Mouse (Mus musculus) adrenal gland, postnatal 36 days (tissue): ENCODE results near the gene Arl10. TPM values are rescaled to one million over a fixed set of nuclear protein-coding genes. Genes with fewer than 3 reads are reported as not detected.
A peak's percentile ranks its signal among the peaks of the same experiment; 100 is the strongest.
"Not testable (repeated sequence)": the region's sequence is repeated elsewhere in the genome, so short reads cannot be mapped to it uniquely, and the experiment has no call there.

Experiments
- DNase-seq, 2 experiments: peaks; one replicate each; pipeline ENCODE4 v3.0.0; 2021; ENCODE audit warnings: mixed read lengths in 1 of 2
- total RNA-seq, 2 experiments: library from RNA; stranded (reverse); gene quantifications; 2 replicates each; pipeline ENCODE4 v1.2.3; 2021

The Arl10 gene
- total RNA-seq, 2 experiments from 2014 or later: 55.4 to 58.9 TPM

DNA sequence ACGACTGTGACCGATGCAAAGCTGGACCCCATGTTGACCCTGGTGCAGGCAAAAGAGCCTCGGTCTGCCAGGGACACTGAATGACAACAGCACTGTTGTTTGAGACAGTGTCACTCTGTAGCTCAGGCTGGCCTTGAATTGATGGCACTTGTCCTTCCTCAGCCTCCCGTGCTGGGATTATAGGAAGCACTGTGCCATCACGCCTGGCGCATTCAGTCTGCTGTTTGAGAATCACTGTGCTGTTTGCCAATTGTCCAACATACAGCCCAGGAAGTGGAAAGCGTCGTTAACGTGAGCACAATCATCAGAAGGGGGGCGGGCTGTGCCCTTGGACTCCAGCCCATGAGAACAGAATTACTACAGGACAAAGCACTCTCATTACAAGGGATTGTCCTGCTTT lies 7.3 kb downstream of the Arl10 start:
- DNase-seq: peak; percentile 65 to 67

DNA sequence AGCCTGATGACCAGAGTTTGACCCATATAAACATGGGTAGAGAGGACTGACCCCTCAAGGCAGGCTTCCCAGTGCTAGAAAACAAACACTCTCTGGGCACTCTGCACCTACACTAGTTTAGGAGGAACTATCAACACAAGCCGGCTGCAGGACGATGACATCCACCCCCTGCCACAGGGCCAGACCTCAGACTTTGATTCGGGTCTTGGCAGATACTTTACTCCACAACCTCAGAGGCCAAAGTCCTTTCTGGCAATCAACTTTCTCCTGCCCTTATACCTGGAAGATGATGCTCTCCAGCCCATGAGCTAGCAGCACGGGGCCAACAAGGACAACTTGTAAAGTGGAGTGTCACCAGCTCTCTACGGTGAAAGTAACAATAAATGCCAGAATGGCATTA lies 8.0 kb downstream of the Arl10 start:
- no peak for DNase-seq

DNA sequence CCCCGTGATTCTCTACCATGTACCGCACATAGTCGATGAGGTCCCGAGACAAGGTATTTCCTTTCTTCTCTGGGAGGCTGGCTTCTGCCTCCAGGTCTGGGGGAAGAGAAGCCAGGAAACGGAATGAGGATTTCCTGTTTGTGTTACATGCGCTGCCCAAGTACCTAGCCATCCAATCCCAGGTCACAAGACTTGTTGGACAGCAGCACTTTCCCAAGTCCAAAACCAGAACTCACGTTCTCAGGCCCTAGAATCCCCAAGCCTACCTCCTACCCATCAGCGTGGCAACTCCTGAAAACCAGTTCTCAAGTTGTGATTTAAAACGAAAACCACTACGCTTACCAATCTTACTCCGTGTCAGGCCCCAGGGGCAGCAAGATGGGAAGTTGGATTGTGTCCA lies 11.0 kb downstream of the Arl10 start:
- no peak for DNase-seq

DNA sequence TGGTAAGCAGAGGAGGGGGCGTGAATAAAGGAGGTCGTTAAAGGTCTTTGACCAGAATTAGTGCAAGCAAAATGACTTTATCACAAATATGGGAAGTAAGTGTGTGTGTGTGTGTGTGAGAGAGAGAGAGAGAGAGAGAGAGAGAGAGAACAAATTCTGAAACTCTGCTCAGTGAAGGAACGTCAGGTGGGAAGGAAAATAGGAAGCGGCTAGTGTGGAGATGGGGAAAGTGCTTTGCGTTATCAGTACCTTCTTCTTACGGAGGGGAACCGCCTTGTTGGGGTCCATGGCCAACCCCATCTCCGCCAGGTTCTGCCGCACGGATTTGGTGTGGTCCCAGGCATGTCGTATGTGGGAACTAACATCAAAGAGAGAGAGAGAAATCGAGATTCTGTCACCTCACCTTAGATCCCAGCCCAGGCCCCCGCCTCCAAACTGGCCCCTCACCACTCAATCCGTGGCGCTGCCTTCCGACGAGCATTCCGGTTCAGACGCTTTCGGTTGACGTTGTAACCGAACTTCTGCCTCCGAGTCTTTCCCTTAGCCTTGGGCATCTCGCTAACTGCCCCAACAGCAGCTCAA lies 14.7 kb downstream of the Arl10 start:
- no peak for DNase-seq

DNA sequence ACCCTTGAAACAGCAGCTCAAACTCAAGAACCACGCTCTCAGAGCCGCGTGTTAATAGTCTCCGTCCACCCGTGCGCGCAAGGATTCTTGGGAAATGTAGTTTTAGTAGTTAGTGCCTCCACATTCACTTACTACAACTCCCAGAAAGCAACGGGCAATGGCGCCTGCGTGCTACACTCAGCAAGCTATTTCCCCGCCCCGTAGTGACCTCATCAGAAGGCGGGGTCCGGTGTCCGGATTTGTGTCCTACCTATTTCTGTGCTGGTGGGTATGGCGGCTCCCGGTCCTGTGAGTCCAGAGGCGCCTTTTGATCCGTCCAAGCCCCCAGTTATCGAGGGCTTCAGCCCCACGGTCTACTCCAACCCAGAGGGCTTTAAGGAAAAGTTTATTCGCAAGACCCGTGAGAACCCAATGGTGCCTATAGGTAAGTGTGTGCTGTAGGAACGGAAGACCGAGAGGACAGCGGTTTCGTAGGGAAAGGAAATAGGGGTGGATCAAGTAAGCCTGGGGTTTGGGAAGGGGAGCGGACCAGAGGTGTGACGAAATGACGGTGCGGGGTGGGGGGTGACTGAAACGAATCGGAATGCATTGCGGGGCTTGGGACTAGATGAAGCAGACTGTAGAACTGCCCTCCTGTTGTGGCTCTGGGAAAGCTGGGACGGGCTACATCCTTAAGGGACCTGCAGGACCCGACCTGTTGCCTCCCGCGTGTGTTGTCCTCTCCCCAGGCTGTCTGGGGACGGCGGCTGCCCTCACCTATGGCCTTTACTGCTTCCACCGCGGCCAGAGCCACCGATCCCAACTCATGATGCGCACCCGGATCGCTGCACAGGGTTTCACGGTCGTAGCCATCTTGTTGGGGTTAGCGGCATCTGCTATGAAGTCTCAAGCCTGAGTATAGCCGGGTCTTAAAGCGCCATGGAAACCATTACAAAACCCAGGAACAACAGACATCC lies 15.5 kb downstream of the Arl10 start, which contains the start of the genes Nop16 and Higd2a:
Gene Nop16 (minus strand): TSS at position 95 of the 956 bp plus-strand sequence.
Gene Higd2a (plus strand): TSS at position 212 of the 956 bp plus-strand sequence.
- DNase-seq: peak; percentile 97

DNA sequence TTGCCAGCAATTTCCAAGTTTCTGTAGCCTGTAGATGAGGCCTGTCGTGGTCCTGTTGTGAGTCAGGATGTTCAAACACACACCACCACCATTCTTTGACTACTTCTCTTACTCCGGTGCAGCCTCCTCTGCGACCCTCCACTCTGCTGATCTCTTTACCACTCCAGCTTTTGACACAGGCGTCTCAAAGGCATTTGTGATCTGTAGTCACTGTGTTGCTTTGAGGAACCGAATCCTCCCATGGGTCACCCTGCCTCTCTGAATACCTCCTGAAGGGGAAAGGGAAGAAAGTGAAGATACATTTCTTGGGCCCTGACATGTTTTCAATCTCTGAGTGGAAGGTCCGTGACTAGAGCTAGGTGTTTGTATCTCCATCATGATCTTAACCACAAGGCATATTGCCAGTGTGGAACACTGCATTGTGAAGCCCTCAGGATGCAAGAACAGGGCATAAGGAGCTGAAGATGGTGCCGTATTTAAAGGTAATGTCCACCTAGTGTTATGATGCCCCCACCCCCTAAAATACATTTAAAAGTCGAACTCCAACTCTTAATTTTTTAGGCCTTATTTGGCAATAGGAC lies 17.1 kb downstream of the Arl10 start:
- no peak for DNase-seq

DNA sequence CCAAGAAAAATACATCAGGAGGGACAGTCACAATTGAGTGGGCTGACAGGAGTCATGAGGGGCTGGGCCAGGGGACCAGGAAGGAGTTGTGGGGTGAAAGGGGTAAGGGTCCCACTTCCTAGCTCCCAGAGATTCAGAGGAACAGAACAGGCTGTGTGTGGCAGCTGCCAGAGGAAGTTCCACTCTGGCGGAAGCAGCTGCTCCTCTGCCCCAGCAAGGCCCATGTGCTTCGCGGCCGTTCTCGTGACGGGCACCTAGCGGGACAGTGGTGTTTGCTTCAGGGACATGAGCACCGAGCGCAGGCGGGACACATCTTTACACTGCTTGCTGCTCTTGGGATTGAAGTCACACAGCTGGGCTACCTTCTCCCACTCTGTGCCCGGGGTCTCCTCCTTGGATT lies 18.8 kb downstream of the Arl10 start:
- DNase-seq: no peak

DNA sequence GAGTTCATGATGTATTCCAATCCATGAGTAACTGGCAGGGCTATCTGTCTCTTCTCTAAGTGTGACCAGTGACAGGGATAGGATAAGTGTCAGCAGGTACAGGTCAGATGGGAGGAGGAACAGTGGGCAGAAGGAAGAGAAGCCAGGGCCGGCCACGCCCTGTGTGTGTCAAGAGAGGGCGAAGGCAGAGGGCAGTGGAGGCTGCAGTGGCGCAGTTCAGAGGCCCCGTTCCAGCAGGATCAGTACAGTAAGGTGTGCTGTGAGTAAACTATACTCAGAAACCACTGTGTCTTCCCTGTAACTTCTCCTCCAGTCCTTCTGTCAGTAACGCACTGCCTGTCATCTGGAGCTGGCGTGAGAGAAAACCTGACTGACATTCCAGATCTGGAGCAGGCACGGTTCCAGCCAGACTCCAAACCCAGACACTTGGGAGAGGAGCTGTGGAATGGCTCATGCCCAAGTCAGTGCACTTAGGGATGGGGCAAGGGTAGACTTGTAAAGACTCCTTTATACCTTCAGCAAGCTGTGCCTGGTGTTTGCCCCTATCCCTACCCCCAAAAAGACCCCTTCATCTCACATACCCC lies 21.4 kb downstream of the Arl10 start:
- no peak for DNase-seq

DNA sequence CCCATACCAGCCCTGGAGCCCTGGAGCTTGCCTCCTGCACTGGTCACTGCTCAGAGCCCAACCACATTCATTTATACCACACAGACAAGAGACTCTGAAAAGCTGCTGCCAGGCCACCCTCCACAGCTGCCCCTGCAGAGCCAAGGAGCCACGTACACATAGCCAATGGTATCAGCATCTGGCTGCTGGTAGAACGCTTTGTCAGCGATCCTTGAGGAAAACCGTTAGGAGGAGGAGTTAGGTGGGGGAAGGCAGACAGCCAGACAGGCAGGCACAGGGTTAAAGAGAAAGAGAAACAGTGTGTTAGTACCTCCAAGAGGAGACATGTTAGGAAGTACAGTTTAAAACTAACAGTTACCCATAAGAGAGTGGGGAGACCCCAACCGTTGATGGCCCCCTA lies 22.1 kb downstream of the Arl10 start:
- DNase-seq: no peak

DNA sequence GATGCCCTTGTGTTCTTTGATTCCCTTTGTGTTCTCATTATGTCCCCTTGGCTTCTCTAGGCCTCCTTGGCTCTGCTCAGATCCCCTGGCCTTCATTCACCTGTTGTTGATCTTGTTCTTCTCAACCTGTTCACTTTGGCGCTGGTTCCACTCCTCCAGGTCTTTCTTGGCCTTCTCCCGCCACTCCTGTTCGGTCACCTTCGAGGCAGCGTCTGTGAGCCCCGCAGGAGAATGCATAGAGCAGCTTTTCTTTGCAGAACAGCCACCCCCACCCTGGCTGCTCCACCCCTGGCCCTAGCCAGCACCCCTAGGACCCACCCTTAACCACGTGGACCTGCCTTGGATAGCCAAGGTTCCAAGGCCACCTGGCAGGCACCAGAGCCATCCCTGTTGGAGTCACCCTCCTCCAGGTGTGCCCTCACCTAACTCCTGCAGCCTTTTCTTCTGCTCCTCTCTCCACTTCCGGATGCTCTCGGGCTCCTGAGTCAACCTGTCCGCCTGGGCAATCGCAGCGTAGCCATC lies 23.9 kb downstream of the Arl10 start:
- DNase-seq: no peak

DNA sequence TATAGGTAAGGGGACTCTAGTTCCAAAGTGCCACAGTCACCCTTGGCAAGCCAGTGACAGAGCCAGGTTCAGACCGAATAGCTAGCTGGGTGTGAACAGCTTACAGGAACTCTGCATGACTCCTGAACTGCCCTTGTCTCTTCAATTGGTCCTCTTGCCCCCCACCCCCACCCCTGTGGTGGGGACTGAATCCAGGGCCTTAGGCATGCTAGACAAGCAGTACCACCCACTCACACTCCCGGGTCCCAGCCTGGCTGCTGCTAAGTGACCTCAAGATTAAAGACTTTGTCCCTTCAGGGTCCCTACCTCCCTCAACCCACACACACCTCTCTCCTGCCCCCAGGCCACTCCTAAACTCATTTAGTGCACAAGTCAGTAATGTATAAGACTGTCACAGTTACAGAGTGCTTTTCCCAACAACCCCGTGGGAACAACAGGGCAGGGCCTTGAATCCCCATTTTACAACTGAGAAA lies 27.9 kb downstream of the Arl10 start:
- no peak for DNase-seq

DNA sequence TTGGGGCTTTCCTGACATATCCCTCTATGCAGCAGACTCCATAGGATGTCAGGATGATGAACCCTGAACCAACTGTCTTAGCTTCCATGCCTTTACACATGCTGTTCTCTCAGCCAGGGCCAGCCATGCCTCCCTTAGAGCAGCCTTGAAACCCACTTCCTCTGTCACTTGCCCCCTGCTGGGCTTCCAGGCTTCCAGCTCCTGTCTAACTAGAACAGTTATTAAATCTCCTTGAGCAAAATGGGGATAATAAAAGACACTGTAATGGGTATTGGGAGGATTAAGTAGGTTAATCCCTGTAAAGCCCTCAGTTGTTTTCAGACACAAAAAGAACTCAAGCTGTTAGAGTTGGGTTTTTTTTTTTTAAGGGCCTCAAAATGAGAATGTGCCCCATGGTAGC lies 28.7 kb downstream of the Arl10 start:
- no peak for DNase-seq

DNA sequence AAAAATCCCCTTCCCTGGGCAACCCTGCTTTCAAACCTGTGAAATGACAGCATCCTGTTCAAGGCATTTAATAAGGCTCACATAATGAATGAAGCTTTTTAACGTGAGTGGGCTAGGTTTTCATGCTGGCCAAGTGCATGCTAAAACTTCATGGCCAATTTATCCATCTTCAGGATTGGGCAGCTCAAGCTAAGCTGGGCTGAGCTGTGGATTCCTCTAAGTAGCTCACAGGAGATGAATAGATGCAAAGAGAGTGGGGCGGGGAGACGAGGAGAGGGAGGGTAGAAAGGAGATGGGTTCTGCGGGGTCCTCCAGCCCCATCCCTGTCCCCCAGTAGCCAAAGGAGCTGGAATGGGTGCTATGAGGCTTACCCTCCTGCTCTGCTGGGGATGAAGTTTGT lies 29.4 kb downstream of the Arl10 start:
- no peak for DNase-seq

DNA sequence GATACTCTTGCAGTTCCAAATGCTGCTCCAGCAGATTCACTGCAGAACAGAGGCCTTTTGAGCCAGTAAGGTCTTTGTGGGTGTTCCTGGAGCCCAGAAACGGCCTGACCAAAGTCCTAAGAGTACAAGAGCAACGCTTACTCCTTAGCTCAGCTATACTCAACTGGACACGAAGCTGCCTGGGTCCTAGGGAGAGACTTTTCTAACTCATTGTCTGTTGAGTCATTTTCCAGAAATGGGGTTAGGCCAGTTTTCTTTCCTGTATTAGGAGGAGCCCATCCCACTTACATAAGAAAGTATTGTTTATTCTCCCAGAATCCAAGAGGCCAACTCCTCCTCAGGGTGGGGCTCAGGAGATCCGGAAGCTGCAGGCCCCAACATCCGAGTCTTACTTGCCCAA lies 30.6 kb downstream of the Arl10 start:
- DNase-seq: no peak

DNA sequence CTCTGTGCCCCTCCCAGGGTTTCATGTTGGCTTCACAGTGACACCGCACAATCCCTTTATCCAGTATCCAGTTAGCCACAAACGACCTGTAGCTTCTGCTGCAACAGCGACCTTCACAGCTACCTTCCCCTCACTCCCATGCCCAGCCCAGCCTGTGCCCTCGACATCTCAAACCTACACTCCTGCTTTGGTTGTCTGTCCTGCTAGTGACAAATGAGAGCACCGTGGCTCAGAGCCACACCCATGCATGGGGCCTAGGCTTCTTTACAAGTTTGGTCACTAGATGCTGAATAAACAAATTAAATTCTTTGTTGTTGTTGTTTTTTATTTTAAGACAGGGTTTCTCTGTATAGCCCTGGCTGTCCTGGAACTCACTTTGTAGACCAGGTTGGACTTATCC lies 32.4 kb downstream of the Arl10 start:
- DNase-seq: no peak

DNA sequence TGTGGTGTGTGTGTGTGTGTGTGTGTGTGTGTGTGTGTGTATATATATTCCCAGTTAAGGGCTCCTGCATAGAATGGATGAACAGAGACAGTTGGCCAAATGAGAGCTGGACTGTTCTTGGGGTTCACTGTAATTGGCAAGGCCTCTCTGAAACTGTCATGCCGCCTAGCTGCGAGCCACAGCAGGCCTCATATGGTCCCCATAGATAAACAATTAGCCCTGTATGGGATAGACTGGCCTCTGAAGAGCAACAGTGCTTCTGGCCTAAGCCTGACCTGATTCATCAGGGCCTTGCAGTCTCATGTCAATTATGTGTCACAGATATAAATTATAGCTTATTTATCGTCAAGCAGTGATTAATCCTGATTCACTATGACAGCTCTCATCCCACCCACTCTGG lies 33.2 kb downstream of the Arl10 start:
- no peak for DNase-seq

DNA sequence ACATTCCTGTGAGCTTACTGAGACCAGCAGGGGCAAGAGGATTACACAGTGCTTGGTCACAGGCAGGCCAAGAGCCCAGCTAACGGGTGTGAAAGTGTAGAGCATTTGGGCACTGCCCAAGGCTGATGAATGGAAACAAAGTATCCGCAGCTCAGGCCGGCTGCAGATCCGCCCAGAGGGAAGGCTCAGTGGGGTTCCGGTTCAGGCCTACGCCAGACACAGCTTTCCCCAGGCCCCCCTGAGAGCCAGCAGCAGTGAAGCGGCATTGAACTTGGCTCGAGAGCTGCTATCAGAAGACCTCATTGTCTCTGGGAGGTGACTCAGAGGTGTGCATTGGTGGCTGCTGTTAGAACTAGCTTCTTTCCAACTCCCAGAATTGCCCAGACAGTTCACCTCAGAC lies 33.9 kb downstream of the Arl10 start:
- DNase-seq: peak in 1 of 2 experiments; percentile 17

DNA sequence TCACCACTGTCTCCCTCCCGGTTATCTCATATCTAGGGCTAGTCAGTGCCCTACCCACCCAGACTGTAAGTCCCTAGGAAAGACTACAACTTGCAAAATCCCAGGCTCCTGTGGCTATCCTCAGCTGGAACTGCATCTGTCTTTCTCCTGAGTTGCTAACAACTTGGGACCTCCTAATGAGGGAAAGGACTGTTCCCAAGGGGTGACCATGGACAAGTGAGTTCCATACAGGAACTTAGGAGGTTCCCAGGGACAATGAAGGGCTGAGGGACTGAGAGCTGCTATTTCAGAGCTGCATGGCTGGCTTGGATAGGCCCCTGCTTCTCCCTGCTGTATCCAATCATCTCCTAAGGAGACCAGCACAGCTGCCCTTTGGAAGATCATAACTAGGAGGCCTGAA lies 34.5 kb downstream of the Arl10 start:
- no peak for DNase-seq

DNA sequence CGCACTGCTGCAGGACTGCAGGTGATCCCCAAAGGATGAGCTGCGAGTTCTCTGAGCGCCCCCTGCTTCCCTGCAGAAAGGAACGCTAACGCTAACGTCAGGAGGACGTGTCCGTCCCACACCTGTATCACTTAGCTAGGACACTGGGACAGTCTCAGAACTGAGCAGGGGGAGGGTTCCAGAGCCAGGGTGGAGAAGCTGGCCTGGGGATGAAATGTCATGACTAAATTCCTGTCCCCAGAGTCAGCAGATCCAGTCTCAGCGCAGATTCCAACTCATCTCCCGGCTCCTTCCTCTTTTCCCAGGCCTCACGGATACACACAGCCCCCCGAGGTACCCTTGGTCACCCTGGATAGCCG lies 35.8 kb downstream of the Arl10 start:
- DNase-seq: peak; percentile 39 to 40

DNA sequence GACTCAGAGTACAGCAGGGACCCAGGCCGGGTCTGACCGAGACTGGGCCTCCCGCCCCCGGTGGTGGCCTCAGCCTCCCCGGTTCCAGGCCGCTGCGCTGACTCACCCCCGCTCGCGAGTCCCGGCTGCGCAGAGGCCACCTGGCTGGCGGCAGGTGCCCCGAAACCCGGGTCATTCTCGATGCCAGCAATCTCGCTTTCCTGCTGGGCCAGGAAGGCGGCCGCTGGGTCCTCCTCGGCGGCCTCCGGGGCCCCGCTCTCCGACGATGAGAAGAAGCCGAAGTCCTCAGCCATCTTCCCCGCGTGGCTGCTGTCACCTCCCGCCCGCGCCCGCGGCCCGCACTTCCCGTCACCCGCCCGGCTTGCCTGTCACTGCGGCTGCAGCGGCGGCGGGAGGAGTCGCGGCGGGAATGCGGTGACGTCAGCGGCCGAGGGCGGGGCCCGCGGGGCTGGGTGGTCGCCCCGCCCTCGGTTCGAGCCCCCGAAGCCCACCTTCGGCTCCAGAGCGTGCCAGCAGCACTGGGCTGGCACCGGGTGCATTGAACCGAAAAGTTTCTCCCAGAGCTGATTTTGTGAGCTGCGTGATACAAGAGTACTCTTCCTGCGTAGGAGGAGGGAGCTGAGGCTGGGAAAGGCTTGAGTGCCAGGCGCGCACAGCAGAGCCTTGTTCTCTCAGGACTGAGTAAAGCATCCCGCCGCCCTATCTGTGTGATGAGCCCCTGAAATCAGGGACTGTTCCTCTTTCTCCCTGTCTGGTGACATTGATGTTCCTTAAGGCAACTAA lies 36.3 kb downstream of the Arl10 start, which contains the start of gene Cltb:
Gene Cltb (minus strand): TSS at position 373 of the 783 bp plus-strand sequence.
- DNase-seq: peak; percentile 93 to 96

DNA sequence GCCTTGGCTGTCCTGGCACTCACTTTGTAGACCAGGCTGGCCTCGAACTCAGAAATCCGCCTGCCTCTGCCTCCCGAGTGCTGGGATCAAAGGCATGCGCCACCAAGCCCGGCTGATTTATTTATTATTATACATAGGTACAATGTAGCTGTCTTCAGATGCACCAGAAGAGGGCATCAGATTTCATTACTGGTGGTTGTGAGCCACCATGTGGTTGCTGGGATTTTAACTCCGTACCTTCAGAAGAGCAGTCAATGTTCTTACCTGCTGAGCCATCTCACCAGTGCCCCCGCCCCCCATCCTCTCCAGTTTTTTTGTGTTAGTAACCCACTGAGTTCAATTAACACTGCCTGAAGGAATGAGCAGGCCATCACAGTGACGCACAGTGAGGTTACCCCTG lies 38.3 kb downstream of the Arl10 start:
- DNase-seq: not testable (repeated sequence)

DNA sequence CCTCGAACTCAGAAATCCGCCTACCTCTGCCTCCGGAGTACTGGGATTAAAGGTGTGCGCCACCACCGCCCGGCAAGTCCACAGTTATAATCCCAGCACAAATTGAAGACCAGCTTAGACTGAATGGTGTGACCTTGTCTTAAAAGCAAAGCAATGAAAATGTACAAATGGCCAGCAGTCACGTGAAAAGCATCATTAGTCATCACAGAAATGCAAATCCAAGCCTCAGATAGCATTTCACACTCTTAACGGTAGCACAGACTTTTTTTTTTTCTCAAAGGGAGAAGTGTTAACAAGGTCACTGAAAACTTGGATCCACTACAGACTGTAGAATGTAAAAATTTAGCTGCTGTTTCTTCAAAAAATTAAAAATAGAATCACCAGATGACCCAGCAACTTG lies 41.5 kb downstream of the Arl10 start:
- DNase-seq: no peak
